In genomic region chr4:44551470-44551869, GRCm38 (mm10) we compare ENCODE assay signal across 25 mouse cellular contexts.
"Had no signal": no experiment of that assay in that cellular context is flagged by ENCODE, and none has a peak within 500 bp of the region (broad histone marks: within the 10 kb centered on the region; RNA-seq: fewer than 3 reads in every experiment).

No protein-coding gene starts in this region.

- H3K4me1 ChIP-seq: heart, embryonic 10.5 days; heart, embryonic 12.5 days; hindbrain, embryonic 12.5 days; intestine, embryonic 15.5 days; limb, embryonic 13.5 days; limb, embryonic 15.5 days had no signal

- H3K4me2 ChIP-seq: heart, embryonic 12.5 days; hindbrain, embryonic 12.5 days; hindbrain, embryonic 14.5 days; intestine, embryonic 15.5 days; limb, embryonic 13.5 days; limb, embryonic 15.5 days had no signal

- H3K36me3 ChIP-seq: heart, embryonic 10.5 days; heart, embryonic 12.5 days; hindbrain, embryonic 12.5 days; intestine, embryonic 15.5 days; limb, embryonic 13.5 days; limb, embryonic 15.5 days had no signal

- H3K4me3 ChIP-seq: gastrocnemius, adult 2 months; heart, embryonic 10.5 days; heart, embryonic 12.5 days; hindbrain, embryonic 10.5 days; hindbrain, embryonic 12.5 days; intestine, embryonic 15.5 days; limb, embryonic 13.5 days; limb, embryonic 15.5 days had no signal

- ATAC-seq: hindbrain, embryonic 16.5 days; inflammation-experienced regulatory T-cells, adult 6 months; intestine, embryonic 15.5 days; intestine, postnatal 0 days had no signal

- H3K27ac ChIP-seq: gastrocnemius, adult 2 months; heart, embryonic 10.5 days; hindbrain, embryonic 10.5 days; hindbrain, embryonic 12.5 days; hindbrain, embryonic 14.5 days; intestine, embryonic 15.5 days; kidney, postnatal 0 days; limb, embryonic 13.5 days; limb, embryonic 15.5 days had no signal

- H3K9ac ChIP-seq: heart, embryonic 12.5 days; hindbrain, embryonic 12.5 days; hindbrain, embryonic 14.5 days; intestine, embryonic 15.5 days; limb, embryonic 13.5 days; limb, embryonic 15.5 days had no signal

- DNase-seq: gastrocnemius, adult 2 months; gastrocnemius, postnatal 10 days; gastrocnemius, postnatal 25 days; heart, adult 18-20 months; heart, postnatal 10 days; heart, postnatal 4 days; kidney, adult 18-20 months; kidney, adult 8-10 months; kidney, postnatal 14 days; kidney, postnatal 36 days; layer of hippocampus, adult 9-11 months; layer of hippocampus, postnatal 36 days; left cerebral cortex, postnatal 4 days had no signal

- H3K9me3 ChIP-seq: heart, embryonic 10.5 days; heart, embryonic 12.5 days; hindbrain, embryonic 10.5 days; hindbrain, embryonic 12.5 days; intestine, embryonic 15.5 days; limb, embryonic 13.5 days; limb, embryonic 15.5 days had no signal

- H3K27me3 ChIP-seq: intestine, embryonic 15.5 days had no signal
